Mouse (Mus musculus) neural tube, embryonic 13.5 days (tissue): Measurements from ENCODE around the gene Notch2. TPM values are rescaled to one million over a fixed set of nuclear protein-coding genes. Genes with fewer than 3 reads are reported as not detected.

Experiments
- ATAC-seq: fragments of 200-750 bp; cut with Nextera tagmentation; 2 replicates; pipeline ENCODE4 v1.8.0; 2017; ENCODE audit warnings: low read depth, mild to moderate bottlenecking, moderate TSS enrichment, moderate library complexity
- H3K27ac ChIP-seq: fragments of 300-500 bp; sonication (generic); replicated peaks from 2 replicates; pipeline ENCODE4 v1.5.1; 2015; ENCODE audit warnings: moderate library complexity, mild to moderate bottlenecking, inconsistent platforms
- H3K27me3 ChIP-seq: fragments of 300-500 bp; sonication (generic); 2 replicates; pipeline ENCODE4 v1.6.1; 2015; ENCODE audit warnings: mild to moderate bottlenecking, inconsistent platforms
- H3K36me3 ChIP-seq: fragments of 300-500 bp; sonication (generic); 2 replicates; pipeline ENCODE4 v1.6.1; 2015; ENCODE audit warnings: mild to moderate bottlenecking, inconsistent platforms
- H3K4me1 ChIP-seq: fragments of 300-500 bp; sonication (generic); replicated peaks from 2 replicates; pipeline ENCODE4 v1.6.1; 2015; ENCODE audit warnings: inconsistent platforms
- H3K4me2 ChIP-seq: fragments of 300-500 bp; sonication (generic); 2 replicates; pipeline ENCODE4 v1.6.1; 2015; ENCODE audit warnings: inconsistent platforms, mild to moderate bottlenecking, moderate library complexity
- H3K4me3 ChIP-seq: fragments of 300-500 bp; sonication (generic); 2 replicates; pipeline ENCODE4 v1.5.1; 2015; ENCODE audit warnings: mild to moderate bottlenecking, inconsistent platforms
- H3K9ac ChIP-seq: fragments of 300-500 bp; sonication (generic); 2 replicates; pipeline ENCODE4 v1.6.1; 2015; ENCODE audit warnings: moderate library complexity, mild to moderate bottlenecking, inconsistent platforms
- H3K9me3 ChIP-seq: fragments of 300-500 bp; sonication (generic); 2 replicates; pipeline ENCODE4 v1.6.1; 2016; ENCODE audit warnings: inconsistent platforms
- WGBS: fragments of 180-500 bp; shearing (Covaris S2); methylation state at CpG from one replicate; pipeline ENCODE4 v1.1.7; 2015; 5-methylcytosine and 5-hydroxymethylcytosine counted together
- polyA plus RNA-seq: library from polyadenylated mRNA; unstranded; fragments of >200 nt; fragmentation: Nextera tagmentation; extraction: Ambion mirVana; gene quantifications from 2 replicates; pipeline ENCODE4 v1.2.1, GENCODE M21; 2015

Gene Notch2
- polyA plus RNA-seq, 1 experiment from 2014 or later, result 11.2 TPM

- Histone ChIP-seq H3K27ac (no peak overlapping the region), H3K9ac (no peak overlapping the region), H3K9me3 (no peaks in the 10 kb centered on the region), H3K4me1 (no peaks in the 10 kb centered on the region), H3K4me3 (no peak overlapping the region), H3K36me3 (no peaks in the 10 kb centered on the region), H3K4me2 (no peak overlapping the region), H3K27me3 (no peaks in the 10 kb centered on the region)
- ATAC-seq, result no peak
- WGBS, result 79% methylated on average over 4 of the region's 4 CpGs
Measured at GRCm38 (mm10) chr3:98158646-98159045, 145.3 kb downstream of the Notch2 start.

GRCm38 (mm10) chr3:98159289-98159688, 146.0 kb downstream of the Notch2 start:
- Histone ChIP-seq H3K36me3 (no peaks in the 10 kb centered on the region), H3K27me3 (no peaks in the 10 kb centered on the region), H3K4me2 (no peak overlapping the region), H3K9ac (no peak overlapping the region), H3K4me3 (no peak overlapping the region), H3K9me3 (no peaks in the 10 kb centered on the region), H3K27ac (no peak overlapping the region), H3K4me1 (no peaks in the 10 kb centered on the region)
- peak; percentile 27; the same call in 1 of the 2 replicates for ATAC-seq
- 16% methylated on average over 4 of the region's 4 CpGs for WGBS

GRCm38 (mm10) chr3:98160330-98160729, 147.0 kb downstream of the Notch2 start, which contains the start of gene Adam30:
Adam30 (plus strand) TSS chr3:98160630.
- H3K4me1 ChIP-seq, result no peaks in the 10 kb centered on the region
- no peaks in the 10 kb centered on the region for H3K27me3 ChIP-seq
- H3K4me3 ChIP-seq, result no peak within 1 kb of the TSS
- no peaks in the 10 kb centered on the region for H3K36me3 ChIP-seq
- H3K9ac ChIP-seq, result no peak within 1 kb of the TSS
- no peaks in the 10 kb centered on the region for H3K9me3 ChIP-seq
- no peak within 1 kb of the TSS for H3K27ac ChIP-seq
- no peak for ATAC-seq
- 87% methylated on average over 17 of the region's 17 CpGs for WGBS
- H3K4me2 ChIP-seq, result no peak within 1 kb of the TSS

- ATAC-seq, result no peak
- H3K9ac ChIP-seq, result no peak overlapping the region
- no peaks in the 10 kb centered on the region for H3K4me1 ChIP-seq
- no peak overlapping the region for H3K27ac ChIP-seq
- no peaks in the 10 kb centered on the region for H3K36me3 ChIP-seq
- no peak overlapping the region for H3K4me3 ChIP-seq
- no peaks in the 10 kb centered on the region for H3K27me3 ChIP-seq
- 83% methylated on average over 4 of the region's 4 CpGs for WGBS
- H3K9me3 ChIP-seq, result 0 out of 2 replicates have a peak, but pooled peaks cover 4% of the 10 kb centered on the region
- H3K4me2 ChIP-seq, result no peak overlapping the region
Measured at GRCm38 (mm10) chr3:98178340-98178739, 165.0 kb downstream of the Notch2 start.

GRCm38 (mm10) chr3:98180805-98181204, 167.5 kb downstream of the Notch2 start:
- H3K4me3 ChIP-seq, result no peak overlapping the region
- no peak for ATAC-seq
- H3K4me2 ChIP-seq, result no peak overlapping the region
- H3K27ac ChIP-seq, result no peak overlapping the region
- no peaks in the 10 kb centered on the region for H3K4me1 ChIP-seq
- WGBS, result 27% methylated on average over 7 of the region's 7 CpGs
- no peaks in the 10 kb centered on the region for H3K27me3 ChIP-seq
- no peaks in the 10 kb centered on the region for H3K9me3 ChIP-seq
- no peaks in the 10 kb centered on the region for H3K36me3 ChIP-seq
- no peak overlapping the region for H3K9ac ChIP-seq

GRCm38 (mm10) chr3:98185163-98185714, 171.9 kb downstream of the Notch2 start:
- WGBS, result 55% methylated on average over 10 of the region's 10 CpGs

GRCm38 (mm10) chr3:98187777-98188176, 174.4 kb downstream of the Notch2 start:
- no peak overlapping the region for H3K4me2 ChIP-seq
- no peak for ATAC-seq
- no peaks in the 10 kb centered on the region for H3K36me3 ChIP-seq
- no peak overlapping the region for H3K9ac ChIP-seq
- H3K4me3 ChIP-seq, result no peak overlapping the region
- H3K4me1 ChIP-seq, result no peaks in the 10 kb centered on the region
- no peaks in the 10 kb centered on the region for H3K9me3 ChIP-seq
- 93% methylated on average over 3 of the region's 3 CpGs for WGBS
- no peaks in the 10 kb centered on the region for H3K27me3 ChIP-seq
- no peak overlapping the region for H3K27ac ChIP-seq

More at GRCm38 (mm10) chr3:98185163-98185714, 171.9 kb downstream of the Notch2 start:
- no peak overlapping the region for H3K27ac ChIP-seq
- no peak for ATAC-seq
- H3K4me2 ChIP-seq, result no peak overlapping the region
- no peak overlapping the region for H3K4me3 ChIP-seq
- no peak overlapping the region for H3K9ac ChIP-seq
- H3K27me3 ChIP-seq, result no peaks in the 10 kb centered on the region
- no peaks in the 10 kb centered on the region for H3K4me1 ChIP-seq
- H3K36me3 ChIP-seq, result no peaks in the 10 kb centered on the region
- no peaks in the 10 kb centered on the region for H3K9me3 ChIP-seq

- Histone ChIP-seq H3K36me3 (no peaks in the 10 kb centered on the region), H3K9ac (no peak overlapping the region), H3K9me3 (no peaks in the 10 kb centered on the region), H3K4me2 (no peak overlapping the region), H3K4me1 (peaks cover 13% of the 10 kb centered on the region), H3K27ac (0 out of 2 replicates have a peak overlapping the region, but pooled peaks have one; percentile 23), H3K27me3 (no peaks in the 10 kb centered on the region), H3K4me3 (no peak overlapping the region)
- ATAC-seq, result peak; percentile 72
- 8% methylated on average over 9 of the region's 9 CpGs for WGBS
Measured at GRCm38 (mm10) chr3:98197711-98198532, 184.6 kb downstream of the Notch2 start.

GRCm38 (mm10) chr3:98199747-98200146, 186.4 kb downstream of the Notch2 start:
- H3K9me3 ChIP-seq, result no peaks in the 10 kb centered on the region
- peaks cover 13% of the 10 kb centered on the region for H3K4me1 ChIP-seq
- H3K4me2 ChIP-seq, result no peak overlapping the region
- H3K27ac ChIP-seq, result no peak overlapping the region
- no peak overlapping the region for H3K4me3 ChIP-seq
- no peak for ATAC-seq
- WGBS, result 78% methylated on average over 5 of the region's 5 CpGs
- H3K27me3 ChIP-seq, result no peaks in the 10 kb centered on the region
- no peaks in the 10 kb centered on the region for H3K36me3 ChIP-seq
- no peak overlapping the region for H3K9ac ChIP-seq

Other genes starting within 250 kb of the Notch2 start
- gene Pde4dip, start 124.8 kb upstream of the Notch2 start, polyA plus RNA-seq, result 62.7 and 66.6 TPM in 2 replicates
- 106 and 111 TPM in 2 replicates for gene Sec22b, start 112.3 kb upstream of the Notch2 start, polyA plus RNA-seq
- gene Adam30, start 147.1 kb downstream of the Notch2 start, polyA plus RNA-seq, result not detected in 2 replicates
- not detected in 2 replicates for gene Reg4, start 208.6 kb downstream of the Notch2 start, polyA plus RNA-seq